Mouse (Mus musculus): ENCODE data around the gene Atxn7l2. TPM values are rescaled to one million over a fixed set of nuclear protein-coding genes. Genes with fewer than 3 reads are reported as not detected.

Atxn7l2 gene
- polyA plus RNA-seq (2014; fragmentation: Illumina TruSeq; extraction: RNeasy Lipid Tissue Mini Kit (QIAGEN cat#74804); ENCODE audit: low read depth, low replicate concordance), result 0.82 TPM

DNA sequence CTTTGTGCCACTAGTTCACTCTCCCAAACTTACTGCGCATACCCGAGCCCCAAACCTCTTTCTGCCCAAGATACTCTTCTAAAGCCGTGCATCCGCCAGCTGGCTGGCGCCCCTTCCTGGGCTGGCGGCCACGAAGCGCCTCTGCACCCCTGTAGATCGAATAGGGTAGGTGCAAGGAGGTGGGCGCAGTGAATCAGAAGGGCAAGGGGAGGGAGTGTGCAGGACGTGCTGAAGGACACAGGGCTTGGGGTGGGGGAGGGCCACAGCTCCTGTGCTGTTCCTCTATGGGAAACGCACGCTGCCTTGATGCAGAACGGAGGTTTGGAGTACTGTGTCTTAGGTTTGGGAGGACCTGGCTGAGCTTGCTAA is at the start of gene Atxn7l2:
Atxn7l2 (minus strand) TSS at position 164 of the 369 bp plus-strand sequence.

GRCm38 (mm10) chr3:108256719-108257637 is 46.2 kb upstream of the Atxn7l2 start, which contains the start of gene Psma5:
TSS of gene Psma5 (plus strand) at chr3:108256926.

GRCm38 (mm10) chr3:108226558-108227350 is 16.0 kb upstream of the Atxn7l2 start, which contains the start of gene Sypl2:
TSS of gene Sypl2 (minus strand) at chr3:108226648.

DNA sequence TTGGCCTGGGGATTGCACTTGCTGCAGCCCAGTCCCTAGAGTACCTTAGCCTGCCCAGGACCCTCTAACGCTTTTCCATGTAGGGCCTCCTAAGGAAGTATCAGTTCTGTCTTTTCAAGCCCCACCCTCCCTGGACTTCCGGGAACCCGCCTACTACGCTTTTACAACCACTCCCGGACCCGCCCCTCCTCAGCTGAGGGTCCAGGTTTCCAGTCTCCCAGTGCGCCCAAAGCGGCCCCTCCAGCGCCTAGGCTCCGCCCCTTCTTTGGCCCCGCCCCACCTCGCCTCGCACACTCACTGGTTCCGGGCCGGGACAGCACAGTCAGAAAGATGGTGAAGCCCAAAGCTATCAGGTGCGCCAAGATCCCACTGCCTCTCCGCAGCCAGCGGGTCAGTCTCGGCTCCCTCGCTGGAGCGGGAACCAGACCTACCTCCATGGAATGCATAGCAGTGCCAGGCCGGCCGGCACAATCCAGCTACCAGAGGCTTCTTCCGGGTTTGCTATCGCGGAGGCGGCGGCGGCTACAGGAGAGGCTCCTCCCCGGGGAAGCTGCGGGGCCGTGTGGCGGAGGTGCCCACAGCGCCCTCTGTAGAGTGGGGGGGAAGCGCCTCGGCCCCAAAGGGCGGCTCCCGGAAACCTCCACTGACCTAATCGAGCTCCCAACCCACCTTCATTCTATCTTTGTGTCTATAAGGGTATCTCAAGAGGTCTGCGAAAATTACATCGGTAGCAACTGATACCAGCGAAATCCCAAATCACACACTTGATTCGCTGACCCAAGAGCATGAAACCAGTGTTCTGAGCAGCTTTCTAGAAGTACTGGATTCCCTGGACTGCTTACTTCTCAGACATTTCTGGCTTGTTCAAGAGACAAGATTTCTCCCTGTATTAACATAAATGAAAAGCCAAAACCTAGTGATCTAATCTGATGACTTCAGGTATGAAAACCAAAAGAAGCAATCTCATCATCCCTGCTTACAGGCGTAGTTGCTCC is 10.1 kb downstream of the Atxn7l2 start, which contains the start of gene Cyb561d1:
Cyb561d1 (minus strand) TSS at position 884 of the 995 bp plus-strand sequence.

GRCm38 (mm10) chr3:108186098-108187047 is 24.4 kb downstream of the Atxn7l2 start, which contains the start of gene Amigo1:
TSS of gene Amigo1 (plus strand) at chr3:108186335.

DNA sequence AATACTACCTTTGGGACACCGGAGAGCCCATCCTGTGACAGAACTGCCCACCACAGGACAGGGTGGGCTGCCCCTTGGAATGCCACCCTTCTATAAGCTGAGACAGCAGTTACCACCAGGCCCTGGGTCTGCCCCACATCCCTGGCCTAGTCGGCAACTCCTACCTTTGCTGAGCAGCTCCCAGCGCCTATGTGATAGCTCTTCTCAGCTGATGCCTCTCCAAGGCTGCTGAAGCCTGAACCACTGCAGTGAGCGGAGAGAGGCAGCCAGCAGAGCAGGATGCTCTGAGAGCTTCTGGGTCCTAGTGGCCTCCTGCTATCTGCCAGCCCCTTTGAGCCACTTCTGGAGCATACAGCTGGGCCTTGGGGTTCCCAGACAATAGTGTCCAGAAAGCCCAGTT is 56.1 kb downstream of the Atxn7l2 start, which contains the start of gene Gpr61:
Gpr61 (minus strand) TSS at position 227 of the 400 bp plus-strand sequence.

Other genes with a start within 250 kb of the Atxn7l2 start
- not detected for gene Gstm3, start 241.7 kb downstream of the Atxn7l2 start, polyA plus RNA-seq (2014; fragmentation: Illumina TruSeq; extraction: RNeasy Lipid Tissue Mini Kit (QIAGEN cat#74804); ENCODE audit: low read depth, low replicate concordance)
- 96.4 TPM for gene Gstm2, start 224.5 kb downstream of the Atxn7l2 start, polyA plus RNA-seq (2014; fragmentation: Illumina TruSeq; extraction: RNeasy Lipid Tissue Mini Kit (QIAGEN cat#74804); ENCODE audit: low read depth, low replicate concordance)
- 91.0 TPM for gene Gstm1, start 193.0 kb downstream of the Atxn7l2 start, polyA plus RNA-seq (2014; fragmentation: Illumina TruSeq; extraction: RNeasy Lipid Tissue Mini Kit (QIAGEN cat#74804); ENCODE audit: low read depth, low replicate concordance)
- 5.8 TPM for gene Gstm4, start 166.0 kb downstream of the Atxn7l2 start, polyA plus RNA-seq (2014; fragmentation: Illumina TruSeq; extraction: RNeasy Lipid Tissue Mini Kit (QIAGEN cat#74804); ENCODE audit: low read depth, low replicate concordance)
- 41.3 TPM for gene Ampd2, start 124.3 kb downstream of the Atxn7l2 start, polyA plus RNA-seq (2014; fragmentation: Illumina TruSeq; extraction: RNeasy Lipid Tissue Mini Kit (QIAGEN cat#74804); ENCODE audit: low read depth, low replicate concordance)
- 19.2 TPM for gene Gnat2, start 118.1 kb downstream of the Atxn7l2 start, polyA plus RNA-seq (2014; fragmentation: Illumina TruSeq; extraction: RNeasy Lipid Tissue Mini Kit (QIAGEN cat#74804); ENCODE audit: low read depth, low replicate concordance)
- 444 TPM for gene Gnai3, start 64.8 kb downstream of the Atxn7l2 start, polyA plus RNA-seq (2014; fragmentation: Illumina TruSeq; extraction: RNeasy Lipid Tissue Mini Kit (QIAGEN cat#74804); ENCODE audit: low read depth, low replicate concordance)
- not detected for gene Gpr61, start 56.1 kb downstream of the Atxn7l2 start, polyA plus RNA-seq (2014; fragmentation: Illumina TruSeq; extraction: RNeasy Lipid Tissue Mini Kit (QIAGEN cat#74804); ENCODE audit: low read depth, low replicate concordance)
- 12.4 TPM for gene Amigo1, start 24.6 kb downstream of the Atxn7l2 start, polyA plus RNA-seq (2014; fragmentation: Illumina TruSeq; extraction: RNeasy Lipid Tissue Mini Kit (QIAGEN cat#74804); ENCODE audit: low read depth, low replicate concordance)
- gene Cyb561d1, start 9.7 kb downstream of the Atxn7l2 start, polyA plus RNA-seq (2014; fragmentation: Illumina TruSeq; extraction: RNeasy Lipid Tissue Mini Kit (QIAGEN cat#74804); ENCODE audit: low read depth, low replicate concordance), result 3.5 TPM
- 0.64 TPM for gene Sypl2, start 15.7 kb upstream of the Atxn7l2 start, polyA plus RNA-seq (2014; fragmentation: Illumina TruSeq; extraction: RNeasy Lipid Tissue Mini Kit (QIAGEN cat#74804); ENCODE audit: low read depth, low replicate concordance)
- gene Psma5, start 46.0 kb upstream of the Atxn7l2 start, polyA plus RNA-seq (2014; fragmentation: Illumina TruSeq; extraction: RNeasy Lipid Tissue Mini Kit (QIAGEN cat#74804); ENCODE audit: low read depth, low replicate concordance), result 124 TPM
- 25.0 TPM for gene Sort1, start 73.1 kb upstream of the Atxn7l2 start, polyA plus RNA-seq (2014; fragmentation: Illumina TruSeq; extraction: RNeasy Lipid Tissue Mini Kit (QIAGEN cat#74804); ENCODE audit: low read depth, low replicate concordance)
- gene Mybphl, start 154.0 kb upstream of the Atxn7l2 start, polyA plus RNA-seq (2014; fragmentation: Illumina TruSeq; extraction: RNeasy Lipid Tissue Mini Kit (QIAGEN cat#74804); ENCODE audit: low read depth, low replicate concordance), result not detected
- not detected for gene Psrc1, start 172.9 kb upstream of the Atxn7l2 start, polyA plus RNA-seq (2014; fragmentation: Illumina TruSeq; extraction: RNeasy Lipid Tissue Mini Kit (QIAGEN cat#74804); ENCODE audit: low read depth, low replicate concordance)
- gene Celsr2, start 204.6 kb upstream of the Atxn7l2 start, polyA plus RNA-seq (2014; fragmentation: Illumina TruSeq; extraction: RNeasy Lipid Tissue Mini Kit (QIAGEN cat#74804); ENCODE audit: low read depth, low replicate concordance), result 0.41 TPM
- 21.2 TPM for gene Sars, start 234.3 kb upstream of the Atxn7l2 start, polyA plus RNA-seq (2014; fragmentation: Illumina TruSeq; extraction: RNeasy Lipid Tissue Mini Kit (QIAGEN cat#74804); ENCODE audit: low read depth, low replicate concordance)